Mouse (Mus musculus): Measurements from ENCODE around the gene Tnip2. TPM values are rescaled to one million over a fixed set of nuclear protein-coding genes. Genes with fewer than 3 reads are reported as not detected.
A peak's percentile ranks its signal among the peaks of the same experiment; 100 is the strongest.

Gene Tnip2
- polyA plus RNA-seq, 1 experiment from 2014 or later = 13.0 TPM

DNA sequence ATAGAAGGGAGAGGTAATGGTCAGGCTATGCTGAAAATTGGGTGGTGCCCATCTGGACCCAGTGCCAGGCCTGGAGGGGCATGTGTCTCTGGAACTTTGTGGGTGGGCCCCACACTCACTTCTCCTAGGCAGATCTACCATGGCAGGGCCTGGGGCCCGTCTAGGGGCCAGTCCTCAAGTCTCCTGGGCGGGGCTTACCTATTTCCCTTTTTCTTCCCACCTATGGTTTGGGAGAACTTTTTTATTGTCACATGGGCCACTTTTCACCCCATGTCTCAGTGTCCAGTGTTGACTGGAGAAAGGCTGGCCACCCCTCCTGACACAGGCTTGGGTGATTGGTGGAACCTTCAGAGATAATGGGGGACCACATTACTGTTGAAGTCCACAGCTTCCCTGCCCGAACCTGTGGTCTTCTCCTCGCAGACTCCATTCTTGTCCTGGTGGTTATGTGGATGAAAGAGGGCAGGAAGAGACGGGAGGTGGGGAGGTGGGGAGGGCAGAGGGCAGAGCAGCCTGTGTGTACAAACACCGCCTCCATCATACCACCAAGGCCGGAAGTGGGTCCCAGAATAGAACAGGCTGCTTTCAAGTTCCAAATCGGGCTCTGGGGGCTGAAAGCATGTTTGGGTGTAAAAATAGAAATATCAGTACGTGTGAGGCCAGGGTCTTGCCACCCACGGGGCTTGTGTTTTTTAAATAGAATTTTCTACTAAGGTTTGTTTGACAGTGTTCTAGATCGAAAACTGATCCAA lies 6.8 kb upstream of the Tnip2 start:
- Histone ChIP-seq H3K4me3 (no peak overlapping the region), H3K27ac (no peak overlapping the region), H3K4me2 (no peak overlapping the region), H3K27me3 (replicated peaks) (no peaks in the 10 kb centered on the region), H3K36me3 (replicated peaks) (no peaks in the 10 kb centered on the region), H3K9ac (no peak overlapping the region), H3K9me3 (no peaks in the 10 kb centered on the region), H3K4me1 (peaks cover 2% of the 10 kb centered on the region)
- 68% methylated on average over 11 of the region's 11 CpGs for WGBS
- no peak for ATAC-seq (replicated peaks)

DNA sequence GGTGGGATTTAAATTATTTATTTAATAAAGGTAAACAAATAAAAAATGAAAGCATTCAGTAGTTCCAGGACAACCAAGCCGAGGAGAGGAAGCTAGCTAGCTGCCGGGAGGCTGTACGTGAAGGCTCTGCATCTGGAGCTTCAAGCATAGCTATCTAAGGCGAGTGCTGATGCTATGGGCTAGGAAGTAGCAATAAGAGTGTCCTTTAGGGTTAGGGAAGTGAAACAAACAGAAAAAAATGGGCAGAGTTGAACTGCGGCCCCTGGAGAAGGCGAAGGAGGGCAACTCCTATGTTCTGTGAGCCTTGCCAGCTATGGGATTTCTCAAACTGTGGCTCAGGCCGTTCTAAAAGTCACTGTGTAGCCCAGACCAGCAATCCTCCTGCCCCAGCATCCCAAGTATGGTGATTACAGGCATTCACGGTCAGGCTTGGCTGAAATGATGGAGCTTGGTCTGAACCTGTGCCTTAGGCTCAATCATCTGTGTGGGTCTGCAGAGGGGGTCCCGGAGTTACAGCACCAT lies 5.7 kb upstream of the Tnip2 start:
- ATAC-seq (replicated peaks) = no peak
- Histone ChIP-seq H3K36me3 (replicated peaks) (no peaks in the 10 kb centered on the region), H3K4me3 (no peak overlapping the region), H3K9ac (no peak overlapping the region), H3K27ac (no peak overlapping the region), H3K9me3 (no peaks in the 10 kb centered on the region), H3K27me3 (replicated peaks) (no peaks in the 10 kb centered on the region), H3K4me2 (no peak overlapping the region), H3K4me1 (no peaks in the 10 kb centered on the region)
- 85% methylated on average over 9 of the region's 9 CpGs for WGBS

- Histone ChIP-seq H3K27ac (no peak overlapping the region), H3K4me2 (no peak overlapping the region), H3K27me3 (replicated peaks) (no peaks in the 10 kb centered on the region), H3K4me1 (peaks cover 7% of the 10 kb centered on the region; the same call in 1 of the 2 replicates), H3K9ac (no peak overlapping the region), H3K36me3 (replicated peaks) (no peaks in the 10 kb centered on the region), H3K9me3 (no peaks in the 10 kb centered on the region), H3K4me3 (no peak overlapping the region)
- no peak for ATAC-seq (replicated peaks)
- WGBS = 29% methylated on average over 3 of the region's 3 CpGs
These were observed 4.1 kb upstream of the Tnip2 start for GRCm38 (mm10) chr5:34517913-34518312.

GRCm38 (mm10) chr5:34515096-34515495 lies 1.3 kb upstream of the Tnip2 start:
- 0 out of 2 replicates have a peak, but pooled peaks cover 6% of the 10 kb centered on the region for H3K27me3 ChIP-seq (replicated peaks)
- no peaks in the 10 kb centered on the region for H3K9me3 ChIP-seq
- ATAC-seq (replicated peaks) = no peak

GRCm38 (mm10) chr5:34514218-34514566 lies 401 bp upstream of the Tnip2 start:
- Histone ChIP-seq H3K36me3 (replicated peaks) (no peaks in the 10 kb centered on the region), H3K27me3 (replicated peaks) (0 out of 2 replicates have a peak, but pooled peaks cover 6% of the 10 kb centered on the region), H3K27ac (no peak overlapping the region), H3K4me3 (peak overlapping the region; percentile 62), H3K9ac (no peak overlapping the region), H3K4me2 (peak overlapping the region; percentile 79), H3K9me3 (no peaks in the 10 kb centered on the region), H3K4me1 (peaks cover 9% of the 10 kb centered on the region; the same call in 1 of the 2 replicates)
- ATAC-seq (replicated peaks) = no peak; the same call in 1 of the 2 replicates
- WGBS = 24% methylated on average over 7 of the region's 7 CpGs

More at GRCm38 (mm10) chr5:34515096-34515495, 1.3 kb upstream of the Tnip2 start:
- Histone ChIP-seq H3K36me3 (replicated peaks) (no peaks in the 10 kb centered on the region), H3K9ac (no peak overlapping the region), H3K4me3 (no peak overlapping the region), H3K4me2 (no peak overlapping the region), H3K4me1 (peaks cover 9% of the 10 kb centered on the region; the same call in 1 of the 2 replicates), H3K27ac (no peak overlapping the region)

DNA sequence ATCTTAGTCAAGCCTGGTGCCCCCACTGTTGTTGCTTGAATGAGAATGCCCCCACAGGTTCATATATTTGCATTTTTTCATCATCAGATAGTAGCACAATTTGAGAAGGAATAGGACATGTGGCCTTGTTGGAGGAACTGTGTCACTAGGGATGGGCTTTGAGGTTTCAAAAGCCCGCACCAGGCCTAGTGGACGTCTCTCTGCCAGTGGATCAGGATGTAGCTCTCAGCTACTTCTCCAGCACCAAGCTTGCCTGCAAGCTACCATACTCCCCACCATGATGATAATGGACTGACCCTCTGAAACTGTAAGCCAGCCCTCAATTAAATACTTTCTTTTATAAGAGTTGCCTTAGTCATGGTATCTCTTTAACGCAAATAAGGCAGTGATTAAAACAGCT lies 1.3 kb downstream of the Tnip2 start:
- Histone ChIP-seq H3K4me1 (peaks cover 9% of the 10 kb centered on the region; the same call in 1 of the 2 replicates), H3K4me2 (no peak overlapping the region), H3K27ac (no peak overlapping the region), H3K27me3 (replicated peaks) (0 out of 2 replicates have a peak, but pooled peaks cover 6% of the 10 kb centered on the region), H3K9ac (no peak overlapping the region), H3K9me3 (no peaks in the 10 kb centered on the region), H3K4me3 (no peak overlapping the region), H3K36me3 (replicated peaks) (no peaks in the 10 kb centered on the region)
- ATAC-seq (replicated peaks) = no peak
- 85% methylated on average over 3 of the region's 3 CpGs for WGBS

DNA sequence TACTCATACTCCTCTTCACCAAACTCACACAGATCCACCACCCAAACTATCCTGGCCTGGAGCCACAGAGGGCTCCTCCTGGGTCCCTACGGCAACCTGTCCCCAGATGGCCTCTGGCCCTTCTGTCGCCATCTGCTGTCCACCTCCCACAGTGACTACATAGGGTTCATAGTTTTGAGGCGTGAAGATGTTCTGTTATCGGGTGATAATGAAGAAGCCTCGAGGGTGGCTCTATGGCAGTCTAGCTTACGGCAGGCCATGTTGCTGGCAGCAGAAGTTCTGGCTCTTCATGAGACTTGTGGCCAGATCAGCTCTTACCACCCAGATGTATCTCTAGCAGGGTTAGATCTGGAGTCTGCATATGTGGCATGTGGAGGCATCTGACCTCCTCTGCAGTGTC lies 11.0 kb downstream of the Tnip2 start:
- H3K27me3 ChIP-seq (replicated peaks) = no peaks in the 10 kb centered on the region
- H3K9ac ChIP-seq = no peak overlapping the region
- H3K9me3 ChIP-seq = no peaks in the 10 kb centered on the region
- ATAC-seq (replicated peaks) = no peak
- WGBS = 82% methylated on average over 6 of the region's 6 CpGs
- H3K4me2 ChIP-seq = no peak overlapping the region
- H3K4me1 ChIP-seq = no peaks in the 10 kb centered on the region
- H3K36me3 ChIP-seq (replicated peaks) = no peaks in the 10 kb centered on the region
- H3K4me3 ChIP-seq = no peak overlapping the region
- no peak overlapping the region for H3K27ac ChIP-seq

DNA sequence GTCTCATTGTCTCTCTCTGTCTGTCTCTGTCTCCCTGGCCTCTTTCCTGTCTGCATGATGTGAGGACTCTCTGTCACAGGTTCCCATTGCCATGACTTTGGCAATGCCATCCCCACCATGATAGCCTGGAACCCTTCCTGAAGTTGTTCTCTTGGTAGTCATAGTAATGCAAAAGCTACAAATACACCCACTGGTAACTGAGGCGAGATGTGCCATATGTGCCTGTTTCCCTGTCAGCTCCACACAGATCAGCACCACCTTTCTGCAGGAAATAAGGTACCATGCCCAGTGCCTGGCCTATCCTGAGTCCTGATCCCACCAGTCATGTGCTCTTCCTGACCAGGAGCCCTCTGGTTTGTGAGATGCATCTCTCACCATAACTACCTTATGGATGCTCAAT lies 11.4 kb downstream of the Tnip2 start:
- H3K27ac ChIP-seq = no peak overlapping the region
- H3K4me1 ChIP-seq = no peaks in the 10 kb centered on the region
- no peaks in the 10 kb centered on the region for H3K9me3 ChIP-seq
- no peak overlapping the region for H3K4me2 ChIP-seq
- H3K27me3 ChIP-seq (replicated peaks) = no peaks in the 10 kb centered on the region
- H3K4me3 ChIP-seq = no peak overlapping the region
- no peak for ATAC-seq (replicated peaks)
- WGBS = 94% methylated on average over 1 of the region's 1 CpGs
- no peak overlapping the region for H3K9ac ChIP-seq
- H3K36me3 ChIP-seq (replicated peaks) = no peaks in the 10 kb centered on the region

DNA sequence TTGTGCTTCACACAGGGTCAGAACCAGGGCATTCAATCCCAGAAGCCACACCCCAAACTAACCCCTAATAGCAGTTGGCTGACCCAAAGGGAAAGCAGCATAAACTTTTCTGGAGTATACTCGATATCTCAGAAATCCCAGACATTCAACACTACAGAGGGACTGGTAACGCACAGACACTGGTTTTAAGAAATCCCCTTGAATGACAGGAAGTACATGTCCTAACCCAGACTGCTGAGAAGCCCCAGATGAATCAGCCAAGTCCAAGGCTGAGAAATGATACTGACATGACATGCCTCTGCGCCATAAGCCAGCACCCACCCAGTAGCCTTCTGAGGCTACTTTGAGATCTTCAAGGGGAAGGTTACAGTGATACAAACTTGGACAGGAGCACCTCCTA lies 12.2 kb downstream of the Tnip2 start:
- Histone ChIP-seq H3K4me3 (no peak overlapping the region), H3K27me3 (replicated peaks) (no peaks in the 10 kb centered on the region), H3K9ac (no peak overlapping the region), H3K36me3 (replicated peaks) (no peaks in the 10 kb centered on the region), H3K4me2 (no peak overlapping the region), H3K27ac (no peak overlapping the region), H3K9me3 (no peaks in the 10 kb centered on the region), H3K4me1 (no peaks in the 10 kb centered on the region)
- ATAC-seq (replicated peaks) = no peak
- 92% methylated on average over 3 of the region's 3 CpGs for WGBS

- no peaks in the 10 kb centered on the region for H3K27me3 ChIP-seq (replicated peaks)
- H3K4me1 ChIP-seq = no peaks in the 10 kb centered on the region
- H3K4me2 ChIP-seq = no peak overlapping the region
- H3K9me3 ChIP-seq = no peaks in the 10 kb centered on the region
- no peak overlapping the region for H3K27ac ChIP-seq
- no peak for ATAC-seq (replicated peaks)
- no peak overlapping the region for H3K9ac ChIP-seq
- H3K4me3 ChIP-seq = no peak overlapping the region
- WGBS = 81% methylated on average over 5 of the region's 5 CpGs
- no peaks in the 10 kb centered on the region for H3K36me3 ChIP-seq (replicated peaks)
These were observed 12.9 kb downstream of the Tnip2 start for GRCm38 (mm10) chr5:34500886-34501285.

DNA sequence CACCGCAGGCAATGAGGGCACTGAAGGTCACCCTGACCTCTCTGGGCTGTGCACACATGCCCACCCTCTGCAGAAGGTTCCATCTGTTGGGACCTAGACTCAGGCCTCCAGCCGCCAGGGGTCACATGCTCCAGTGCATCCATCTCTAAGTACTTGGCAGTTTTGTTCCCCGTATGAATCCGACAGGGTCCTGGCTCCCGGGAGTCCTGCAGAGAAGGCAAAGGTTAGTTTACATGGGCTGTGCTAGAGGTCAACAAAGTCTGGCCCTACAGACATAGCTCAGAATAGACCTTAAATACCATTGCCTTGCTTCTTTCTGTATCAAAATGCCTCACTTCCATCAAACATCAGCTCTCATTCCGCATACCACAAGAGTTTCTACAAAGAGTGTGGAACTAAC lies 17.0 kb downstream of the Tnip2 start:
- Histone ChIP-seq H3K4me1 (no peaks in the 10 kb centered on the region), H3K9me3 (no peaks in the 10 kb centered on the region), H3K4me3 (no peak overlapping the region), H3K27me3 (replicated peaks) (no peaks in the 10 kb centered on the region), H3K36me3 (replicated peaks) (no peaks in the 10 kb centered on the region), H3K9ac (no peak overlapping the region), H3K4me2 (no peak overlapping the region), H3K27ac (no peak overlapping the region)
- ATAC-seq (replicated peaks) = no peak
- 80% methylated on average over 6 of the region's 6 CpGs for WGBS

- Histone ChIP-seq H3K27ac (no peak overlapping the region), H3K9ac (no peak overlapping the region), H3K4me2 (no peak overlapping the region), H3K4me3 (no peak overlapping the region), H3K27me3 (replicated peaks) (no peaks in the 10 kb centered on the region), H3K36me3 (replicated peaks) (peaks cover 12% of the 10 kb centered on the region), H3K9me3 (no peaks in the 10 kb centered on the region), H3K4me1 (no peaks in the 10 kb centered on the region)
- WGBS = 88% methylated on average over 3 of the region's 3 CpGs
- ATAC-seq (replicated peaks) = no peak
These were observed 24.4 kb downstream of the Tnip2 start for GRCm38 (mm10) chr5:34489418-34489787.

Data from midbrain, embryonic 15.5 days (tissue).